Comparison of ENCODE assay signal across 8 mouse cellular contexts in genomic region chr7:114416021-114416845, GRCm38 (mm10). TPM values are rescaled to one million over a fixed set of nuclear protein-coding genes. Genes with fewer than 3 reads are reported as not detected.
A peak's percentile ranks its signal among the peaks of the same experiment; 100 is the strongest.
DNase-seq lines count a peak whose midpoint lies in the region; ATAC-seq and TF ChIP-seq lines count a peak whose summit lies in the region.

No protein-coding gene starts in this region.

- peaks cover 13% of the 10 kb centered on the region for H3K4me1 ChIP-seq in hindbrain, embryonic 16.5 days (ENCODE audit: control insufficient read depth, insufficient read depth, low read depth, low read length)

- H3K79me2 ChIP-seq in macrophage (ENCODE audit: inconsistent target) = peaks cover 6% of the 10 kb centered on the region; the same call in 1 of the 2 replicates

- no peaks in the 10 kb centered on the region for H3K27me3 ChIP-seq in hindbrain, embryonic 16.5 days (replicated peaks; ENCODE audit: control insufficient read depth, insufficient read depth, low read length)

- no peaks in the 10 kb centered on the region; the same call in none of the 2 replicates for H3K9me3 ChIP-seq in hindbrain, embryonic 16.5 days (ENCODE audit: control insufficient read depth, low read length)

- peak; percentile 72 for ATAC-seq in hindbrain, embryonic 16.5 days

- peak overlapping the region; percentile 88 for H3K4me2 ChIP-seq in hindbrain, embryonic 16.5 days (ENCODE audit: low read length)

- under 1% methylated on average over 56 of the region's 66 CpGs for WGBS in hindbrain, embryonic 16.5 days
- 1% methylated on average over 66 of the region's 66 CpGs for WGBS in macrophage (ENCODE audit: missing documents)

- peak overlapping the region; percentile 94 for H3K9ac ChIP-seq in hindbrain, embryonic 16.5 days (ENCODE audit: low read depth, low read length)

- H3K27ac ChIP-seq in hindbrain, embryonic 16.5 days (ENCODE audit: low read depth, low read length) = peak overlapping the region; percentile 95
- peak overlapping the region; percentile 90 for H3K27ac ChIP-seq in left cerebral cortex, adult 2 months
- H3K27ac ChIP-seq in macrophage = no peak overlapping the region

- peak overlapping the region; percentile 95 for H3K4me3 ChIP-seq in hindbrain, embryonic 16.5 days (ENCODE audit: low read length)
- peak overlapping the region; percentile 86 for H3K4me3 ChIP-seq in left cerebral cortex, adult 2 months
- H3K4me3 ChIP-seq in macrophage (ENCODE audit: inconsistent target) = peak overlapping the region; percentile 22; the same call in 1 of the 2 replicates

- peak; percentile 56 for DNase-seq in R1 (ENCODE audit: low read depth, low spot score)
- peak; percentile 52 for DNase-seq in cerebellum, adult 9-10 months
- peak; percentile 19 to 54 for DNase-seq in frontal cortex, postnatal 10 days (ENCODE audit: low spot score in 2 of 2)
- peak; percentile 53 to 58 for DNase-seq in left cerebral cortex, adult 2 months (ENCODE audit: extremely low spot score in 1 of 2, low spot score in 2 of 2)
- peak; percentile 62 for DNase-seq in right cerebral cortex, adult 18-20 months
- peak; percentile 16 to 28 for DNase-seq in urinary bladder, postnatal 36 days (ENCODE audit: low spot score in 2 of 2)

- TF ChIP-seq CTCF in left cerebral cortex, adult 2 months (IDR thresholded peaks at IDR 0.05) = no peak

- H3K36me3 ChIP-seq in hindbrain, embryonic 16.5 days (ENCODE audit: control insufficient read depth, insufficient read depth, low read length) = no peaks in the 10 kb centered on the region; the same call in 1 of the 2 replicates
- no peaks in the 10 kb centered on the region for H3K36me3 ChIP-seq in macrophage (ENCODE audit: inconsistent target)

- intact Hi-C loops in left cerebral cortex, adult 2 months (cut with DNase I) = loop anchor here (1.0 to 5.0 kb wide), 2 partner anchors 81 to 135 kb away; no protein-coding TSS in a partner anchor

RNA-seq across cellular contexts. Expression of gene Pde3b, which starts 1.2 kb away (rescaled TPM):
- polyA plus RNA-seq in hindbrain, embryonic 16.5 days (2015; fragmentation: Nextera tagmentation; extraction: Ambion mirVana) = 3.2 and 3.4 TPM in 2 replicates
- 1 to 10 TPM; 7.3 to 9.9 TPM for total RNA-seq in left cerebral cortex, adult 2 months (2021)
- total RNA-seq in macrophage (2018; cell fraction: chromatin; rRNA removed) = 10 to 100 TPM in 10 of 26 experiments, 1 to 10 TPM in 15, under 1 TPM in 1; 0.41 to 38.1 (median 3.3) TPM
- total RNA-seq in macrophage (2018; cell fraction: cytosol; rRNA removed) = 10 to 100 TPM in 3 of 26 experiments, 1 to 10 TPM in 22, under 1 TPM in 1; 0.88 to 11.3 (median 3.8) TPM
- 10 to 100 TPM in 10 of 26 experiments, 1 to 10 TPM in 16; 1.3 to 25.7 (median 5.5) TPM for total RNA-seq in macrophage (2018; cell fraction: nucleus; rRNA removed)
- 4.1 to 9.2 TPM (median 5.3 TPM) in 3 replicates for polyA plus RNA-seq in macrophage (2018)

Comparison
In these comparisons a context has a peak if more than half of its experiments do, and no peak if none do; other contexts are left out.
1. H3K4me3 ChIP-seq: peak in every context shown above with its lines; median percentile 95 in hindbrain, embryonic 16.5 days; 86 in left cerebral cortex, adult 2 months; 22 in macrophage.